Mouse (Mus musculus) embryo, embryonic 9.5 days (tissue): Measurements from ENCODE around the gene Gm10577.

Source experiments
- DNase-seq: peaks from one replicate; pipeline ENCODE4 v3.0.0-alpha.2; 2017; ENCODE audit errors: extremely low spot score

Gene Gm10577

GRCm38 (mm10) chr4:101020596-101020995, at the start of gene Gm10577:
Gene Gm10577, minus strand, starts transcription at chr4:101020696.
- DNase-seq: no peak

GRCm38 (mm10) chr4:101069154-101069971, 48.9 kb upstream of the Gm10577 start:
- peak; percentile 76 for DNase-seq

GRCm38 (mm10) chr4:101068786-101069153, 48.3 kb upstream of the Gm10577 start, which contains the start of gene Raver2:
Gene Raver2, plus strand, starts transcription at chr4:101068983.
- DNase-seq: no peak

- no peak for DNase-seq
Measured at GRCm38 (mm10) chr4:101066401-101066800, 45.9 kb upstream of the Gm10577 start.

GRCm38 (mm10) chr4:101062146-101062545, 41.6 kb upstream of the Gm10577 start:
- DNase-seq: no peak

- no peak for DNase-seq
Measured at GRCm38 (mm10) chr4:101046576-101046975, 26.1 kb upstream of the Gm10577 start.

- no peak for DNase-seq
Measured at GRCm38 (mm10) chr4:101044149-101044548, 23.7 kb upstream of the Gm10577 start.

GRCm38 (mm10) chr4:101043691-101044090, 23.2 kb upstream of the Gm10577 start:
- DNase-seq: no peak

GRCm38 (mm10) chr4:101037156-101037555, 16.7 kb upstream of the Gm10577 start:
- no peak for DNase-seq

- DNase-seq: no peak
Measured at GRCm38 (mm10) chr4:101035131-101035530, 14.6 kb upstream of the Gm10577 start.

GRCm38 (mm10) chr4:101033047-101033446, 12.6 kb upstream of the Gm10577 start:
- no peak for DNase-seq

GRCm38 (mm10) chr4:101027852-101028411, 7.4 kb upstream of the Gm10577 start:
- no peak for DNase-seq

GRCm38 (mm10) chr4:101026995-101027394, 6.5 kb upstream of the Gm10577 start:
- no peak for DNase-seq

- no peak for DNase-seq
Measured at GRCm38 (mm10) chr4:101026566-101026965, 6.1 kb upstream of the Gm10577 start.

GRCm38 (mm10) chr4:101017806-101018205, 2.7 kb downstream of the Gm10577 start:
- no peak for DNase-seq

GRCm38 (mm10) chr4:101009092-101009491, 11.4 kb downstream of the Gm10577 start:
- no peak for DNase-seq

GRCm38 (mm10) chr4:101008362-101008769, 12.1 kb downstream of the Gm10577 start:
- DNase-seq: no peak

GRCm38 (mm10) chr4:101002961-101003360, 17.5 kb downstream of the Gm10577 start:
- DNase-seq: no peak

GRCm38 (mm10) chr4:101001073-101001472, 19.4 kb downstream of the Gm10577 start:
- no peak for DNase-seq

GRCm38 (mm10) chr4:101000622-101001021, 19.9 kb downstream of the Gm10577 start:
- no peak for DNase-seq

- DNase-seq: no peak
Measured at GRCm38 (mm10) chr4:100998906-100999305, 21.6 kb downstream of the Gm10577 start.

GRCm38 (mm10) chr4:100998145-100998544, 22.4 kb downstream of the Gm10577 start:
- DNase-seq: peak; percentile 40

- DNase-seq: no peak
Measured at GRCm38 (mm10) chr4:100996060-100996651, 24.3 kb downstream of the Gm10577 start.
